Mouse (Mus musculus): ENCODE results near the gene Atl2.

Atl2 gene

DNA sequence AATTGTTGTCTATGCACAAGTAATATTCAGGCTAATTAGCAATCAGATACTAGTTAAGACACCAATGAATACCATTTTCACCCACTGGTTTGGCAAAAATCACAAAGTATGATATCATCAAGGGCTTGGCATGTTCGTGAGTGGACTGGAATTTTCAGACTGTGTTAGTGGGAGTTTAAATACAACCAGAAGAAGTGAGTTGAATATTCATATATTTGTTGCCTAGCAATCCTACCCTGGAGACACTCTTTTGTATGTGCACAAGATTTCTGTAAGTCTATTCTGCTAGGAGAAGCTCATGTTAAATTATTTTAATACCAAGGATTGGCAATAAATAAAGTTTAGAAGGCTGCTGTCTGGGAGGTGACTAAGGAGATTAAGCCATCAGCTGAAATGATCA lies 71.5 kb downstream of the Atl2 start:
- WGBS = 51% methylated on average over 1 of the region's 1 CpGs

DNA sequence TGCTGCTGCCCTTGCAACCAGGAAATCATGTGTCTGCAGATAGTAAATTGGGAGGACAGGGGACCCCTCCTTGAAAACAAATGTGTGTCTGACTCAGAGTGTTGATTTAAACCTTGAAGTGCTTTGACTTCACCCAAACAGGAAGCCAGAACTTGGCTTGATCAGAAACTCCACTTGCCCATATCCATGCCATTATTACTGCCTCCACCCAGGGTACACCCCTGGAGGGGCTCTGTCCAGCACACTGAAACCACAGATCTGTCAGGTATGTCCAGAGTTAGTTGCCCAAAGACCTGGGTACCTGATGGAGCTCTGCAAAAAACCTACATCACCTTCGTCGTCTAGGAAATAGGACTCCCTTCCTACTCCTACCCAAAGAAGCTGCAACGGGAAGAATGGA lies 77.0 kb downstream of the Atl2 start:
- WGBS = 61% methylated on average over 3 of the region's 3 CpGs

DNA sequence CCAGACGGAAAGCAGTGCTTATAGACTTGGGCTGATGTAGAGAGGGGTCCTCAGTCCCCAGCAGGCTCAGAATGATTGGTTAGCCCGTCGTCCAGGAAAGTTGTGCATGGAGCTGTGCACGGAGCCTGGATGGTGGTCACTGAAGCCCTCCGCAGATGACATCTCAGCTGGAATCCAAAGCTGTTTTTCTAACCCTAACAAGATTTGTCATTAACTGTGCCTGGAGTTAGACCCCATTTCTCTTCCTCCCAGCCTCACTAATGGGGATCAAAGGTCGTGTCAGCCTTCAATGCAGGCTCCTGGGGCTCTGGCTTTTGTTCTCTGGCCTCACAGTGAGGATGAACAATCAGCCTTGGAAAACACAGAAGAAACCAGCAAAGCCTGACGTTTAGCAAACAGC lies 77.9 kb downstream of the Atl2 start:
- WGBS = 58% methylated on average over 7 of the region's 7 CpGs

DNA sequence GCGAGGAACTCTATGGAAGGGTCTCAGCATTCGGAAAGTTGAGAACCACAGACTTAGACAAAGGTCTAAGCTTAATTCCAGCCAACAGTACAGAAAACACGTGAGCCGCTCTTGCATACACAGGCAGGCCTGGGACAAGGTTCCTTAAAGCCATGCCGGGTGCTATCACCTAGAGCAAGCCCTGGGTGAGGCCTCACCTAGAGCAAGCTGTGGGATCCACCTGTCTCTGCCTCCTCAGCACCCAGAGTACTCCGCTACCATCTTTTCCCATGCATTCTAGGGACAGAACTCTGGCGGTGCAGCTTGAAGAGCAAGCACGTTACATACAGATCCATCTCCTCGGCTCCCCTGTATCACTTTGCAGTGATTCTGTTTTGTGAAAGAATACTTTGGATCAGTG lies 78.4 kb downstream of the Atl2 start:
- 92% methylated on average over 9 of the region's 9 CpGs for WGBS

DNA sequence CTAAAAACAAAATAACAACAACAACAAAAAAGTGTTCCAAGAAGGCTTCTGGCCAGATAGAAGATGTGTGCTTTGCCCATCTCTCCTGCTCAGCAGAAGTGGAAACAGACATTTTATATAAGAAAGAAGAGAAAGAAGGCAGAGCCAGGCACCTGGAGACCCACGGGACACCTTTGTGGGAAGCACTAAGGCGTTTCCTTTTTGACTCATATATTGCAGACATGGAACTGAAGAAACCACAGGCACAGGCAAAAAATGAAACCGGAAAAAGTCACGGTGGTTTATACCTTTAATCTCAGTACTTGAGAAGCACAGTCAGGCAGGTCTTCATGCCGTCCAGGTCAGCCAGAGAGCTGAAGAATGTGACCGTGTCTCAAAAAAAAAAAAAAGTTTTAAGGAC lies 79.0 kb downstream of the Atl2 start:
- WGBS = 95% methylated on average over 6 of the region's 6 CpGs

DNA sequence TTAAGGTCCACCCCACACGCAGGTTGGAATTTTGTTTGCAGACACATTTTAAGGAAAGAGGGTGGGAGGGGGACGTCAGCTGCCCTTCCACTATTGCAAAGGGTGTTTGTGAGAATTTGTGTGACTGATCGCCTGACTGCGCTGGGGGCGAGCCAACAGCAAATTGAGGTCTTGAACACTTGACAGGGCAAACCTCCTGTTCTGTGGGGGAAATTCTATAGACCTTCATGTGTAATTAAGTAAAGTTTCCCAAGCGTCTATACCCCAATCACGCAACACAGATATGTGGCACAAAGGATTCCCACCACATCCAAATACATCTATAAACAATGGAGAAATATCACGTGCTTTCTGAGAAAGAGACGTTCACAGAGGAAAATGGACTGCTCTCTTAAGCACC lies 85.5 kb downstream of the Atl2 start:
- 89% methylated on average over 9 of the region's 9 CpGs for WGBS

DNA sequence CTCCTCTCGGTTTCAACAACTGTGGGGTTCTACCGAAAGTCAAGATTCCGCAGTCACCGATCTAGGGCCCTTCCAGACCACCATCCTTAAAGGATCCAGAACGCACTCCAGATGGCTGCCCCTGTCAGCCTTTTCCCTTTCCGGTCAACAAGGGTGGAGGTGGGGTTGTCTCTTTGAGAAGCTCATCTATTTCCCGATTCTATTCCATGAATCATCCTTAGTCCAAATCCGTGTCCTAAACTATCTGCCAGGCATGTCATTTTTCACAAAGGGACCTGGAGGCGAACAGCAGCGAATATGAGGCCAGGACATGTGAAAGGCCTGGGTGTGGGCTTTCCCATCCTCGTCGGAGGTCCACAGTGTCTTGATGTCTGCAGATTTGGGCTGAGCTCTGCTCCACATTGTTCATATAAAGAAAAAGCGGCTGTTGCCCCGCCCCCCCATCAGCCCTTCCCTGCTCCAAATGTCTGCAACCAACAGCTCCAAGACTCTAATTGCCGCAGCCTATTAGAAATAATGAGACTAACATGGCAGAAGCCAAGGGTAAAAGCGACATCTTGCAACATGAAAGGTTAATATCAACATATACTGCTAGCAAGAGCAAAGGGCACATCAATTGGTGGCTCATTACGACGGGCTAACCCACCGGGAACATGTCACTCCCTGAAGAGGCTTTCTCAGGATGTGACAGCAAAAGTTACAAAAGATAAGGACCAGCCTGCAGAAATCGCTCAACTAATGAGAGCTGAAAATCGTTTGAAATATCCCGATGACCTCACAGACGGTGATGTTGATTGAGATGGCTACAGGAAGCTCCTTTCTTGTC lies 86.2 kb downstream of the Atl2 start:
- 80% methylated on average over 23 of the region's 23 CpGs for WGBS

DNA sequence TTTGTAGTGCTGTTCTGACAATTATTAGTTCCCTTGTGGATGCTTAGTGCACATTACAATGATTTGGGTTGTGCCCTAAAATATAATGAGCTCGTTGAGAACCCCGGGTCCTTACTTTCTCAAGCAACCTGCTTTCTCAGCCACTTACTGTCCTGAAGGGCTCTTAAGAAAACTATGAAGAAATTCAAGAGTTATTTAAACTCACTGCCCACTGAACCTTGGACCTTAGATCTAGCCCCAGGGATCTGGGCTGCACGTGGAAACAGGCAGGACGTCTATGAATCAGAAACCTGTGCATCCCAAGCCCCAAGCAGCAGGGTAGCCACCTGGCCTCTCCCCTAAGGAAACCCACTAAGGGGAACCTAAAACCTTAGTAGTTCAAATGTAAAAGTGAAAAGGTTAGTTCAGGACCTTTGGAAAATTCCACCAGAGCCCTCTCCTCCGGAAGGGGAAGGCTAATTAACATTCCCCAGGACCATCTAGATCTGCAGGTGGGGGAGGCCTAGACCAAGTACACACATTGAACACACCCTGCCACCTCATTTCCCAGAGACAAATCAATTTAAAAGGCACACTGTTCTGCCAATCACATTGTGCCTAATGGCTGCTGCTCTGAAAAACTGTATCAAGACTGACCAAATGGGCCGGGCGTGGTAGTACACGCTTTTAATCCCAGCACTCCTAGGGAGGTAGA lies 88.5 kb downstream of the Atl2 start:
- WGBS = 89% methylated on average over 8 of the region's 8 CpGs

DNA sequence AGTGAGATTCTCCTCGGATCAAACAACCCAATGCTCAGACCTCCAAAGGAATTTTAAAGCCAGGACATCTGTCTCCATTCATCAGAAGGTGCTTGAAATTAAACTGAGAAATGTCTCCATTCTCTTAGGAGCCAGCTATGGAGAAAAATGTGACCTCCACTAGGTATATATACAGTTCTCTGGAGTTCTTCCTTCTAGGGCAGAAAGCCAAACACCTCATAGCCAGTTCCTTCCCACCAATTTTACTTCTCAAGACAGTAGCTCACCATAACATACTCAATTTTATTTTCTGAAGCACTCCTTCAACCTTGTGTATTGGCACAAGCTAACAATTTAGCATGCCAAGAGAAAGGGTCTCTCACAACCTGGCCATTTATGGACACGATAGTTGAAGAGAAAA lies 91.2 kb downstream of the Atl2 start:
- WGBS = 85% methylated on average over 2 of the region's 2 CpGs

DNA sequence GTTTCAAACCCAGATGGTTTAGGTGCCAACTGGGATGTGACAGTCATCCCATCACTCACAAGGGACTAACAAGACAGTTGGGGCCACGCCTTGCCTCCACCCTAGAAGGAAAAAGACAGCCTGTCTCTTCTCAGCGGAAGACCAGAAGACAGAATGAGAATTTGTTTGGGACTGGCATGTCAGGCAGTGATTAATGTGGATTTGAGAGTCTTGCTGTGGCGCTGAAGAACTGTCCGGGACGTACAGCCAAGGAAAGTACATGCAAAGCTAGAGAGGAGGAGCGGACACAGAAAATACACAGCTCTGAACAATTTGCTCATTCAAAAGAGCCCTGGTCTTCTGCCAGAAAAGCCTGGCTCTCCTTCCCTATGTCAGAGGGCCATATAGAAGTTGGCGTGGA lies 93.9 kb downstream of the Atl2 start:
- WGBS = 71% methylated on average over 7 of the region's 7 CpGs

DNA sequence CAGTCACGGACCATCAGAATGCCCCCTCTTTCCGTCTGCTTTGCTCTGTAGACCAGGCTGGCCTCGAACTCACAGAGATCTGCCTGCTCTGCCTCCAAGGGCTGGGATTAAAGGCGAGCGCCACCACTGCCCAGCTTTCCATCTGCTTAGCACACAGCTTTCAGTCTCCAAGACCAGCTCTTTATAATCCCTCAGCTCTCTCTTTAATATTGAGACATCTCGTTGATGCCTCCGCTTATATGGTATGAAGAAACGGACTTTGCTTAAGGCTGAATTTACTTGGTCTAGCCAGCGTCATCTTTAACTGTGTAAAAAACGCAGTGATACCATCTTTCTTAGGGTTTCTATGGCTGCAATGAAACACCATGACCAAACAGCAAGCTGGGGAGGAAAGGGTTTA lies 97.1 kb downstream of the Atl2 start:
- WGBS = 99% methylated on average over 10 of the region's 10 CpGs
